Mouse (Mus musculus): ENCODE results near the gene Csn1s2a.

DNA sequence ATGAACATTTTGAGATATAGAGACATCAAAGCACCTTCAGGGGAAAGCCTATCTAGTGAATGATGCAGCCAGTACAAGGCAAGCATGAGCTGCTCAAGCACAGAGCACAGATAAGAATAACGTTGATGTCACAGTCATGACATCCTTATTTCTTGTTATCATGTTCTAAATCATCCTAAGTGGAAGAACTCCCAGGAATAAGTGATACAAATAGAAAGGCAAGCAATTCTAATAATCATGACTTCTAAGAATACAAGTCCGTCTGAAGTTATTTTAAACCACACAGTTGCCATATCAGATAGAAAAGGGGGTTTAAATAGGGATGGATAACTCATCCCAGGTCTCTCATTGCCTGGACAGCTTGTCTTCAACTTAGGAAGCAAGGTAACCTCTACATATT, 33.4 kb downstream of the Csn1s2a start, which contains the start of gene Csn1s2b:
- no peak for TF ChIP-seq CTCF (IDR thresholded peaks at IDR 0.05; ENCODE audit: borderline replicate concordance, insufficient read depth, low read depth, low read length)
- no peak for TF ChIP-seq POLR2A (IDR thresholded peaks at IDR 0.05; ENCODE audit: borderline replicate concordance, insufficient read depth, low read length)
